Mouse (Mus musculus) spleen, adult 2 months (tissue): ENCODE measurements around the gene App. TPM values are rescaled to one million over a fixed set of nuclear protein-coding genes. Genes with fewer than 3 reads are reported as not detected.

Source experiments
- DNase-seq, 2 experiments: peaks; one replicate each; pipeline versions ENCODE4 v3.0.0 to v3.0.0-alpha.2; 2012 to 2021; ENCODE audit warnings: low spot score in 2 of 2, low read depth in 1 of 2
- H3K27ac ChIP-seq: fragments of 200-500 bp; 2 replicates; pipeline ENCODE4 v1.5.1; 2012; ENCODE audit warnings: low read length, inconsistent platforms; ENCODE audit not compliant: insufficient read depth
- H3K27me3 ChIP-seq: fragments of 200-500 bp; 2 replicates; pipeline ENCODE4 v1.6.1; 2012; ENCODE audit warnings: mild to moderate bottlenecking, moderate library complexity, low read length, inconsistent platforms; ENCODE audit not compliant: control insufficient read depth, insufficient read depth
- H3K36me3 ChIP-seq: fragments of 200-500 bp; 2 replicates; pipeline ENCODE4 v1.6.1; 2012; ENCODE audit warnings: mild to moderate bottlenecking, low read length, inconsistent platforms; ENCODE audit not compliant: control insufficient read depth, insufficient read depth
- H3K4me1 ChIP-seq: fragments of 200-500 bp; 2 replicates; pipeline ENCODE4 v1.6.1; 2011; ENCODE audit warnings: inconsistent platforms; ENCODE audit not compliant: control insufficient read depth, insufficient read depth, insufficient read length
- H3K4me3 ChIP-seq: fragments of 200-500 bp; 2 replicates; pipeline ENCODE4 v1.5.1; 2011; ENCODE audit warnings: mild to moderate bottlenecking, inconsistent platforms; ENCODE audit not compliant: insufficient read depth, insufficient read length; ENCODE audit errors: extremely low read depth
- CTCF ChIP-seq: fragments of 200-500 bp; IDR thresholded peaks from 2 replicates; pipeline ENCODE4 v1.5.1; 2011; ENCODE audit warnings: mild to moderate bottlenecking, inconsistent platforms; ENCODE audit not compliant: insufficient read depth, insufficient read length, insufficient replicate concordance; ENCODE audit errors: extremely low read depth
- POLR2A ChIP-seq: fragments of 200-500 bp; IDR thresholded peaks from 2 replicates; pipeline ENCODE4 v1.6.1; 2011; ENCODE audit warnings: low read depth, low read length, inconsistent platforms
- WGBS: fragments of 180-500 bp; shearing (Covaris S2); methylation state at CpG from one replicate; pipeline ENCODE4 v1.1.7; 2018; 5-methylcytosine and 5-hydroxymethylcytosine counted together
- polyA plus RNA-seq: library from polyadenylated mRNA; depleted of rRNA; stranded (reverse); fragments of >200 nt; gene quantifications from 2 replicates; pipeline ENCODE4 v1.2.3, GENCODE M21; 2012

The App gene
- polyA plus RNA-seq, 1 experiment, result 80.0 TPM

DNA sequence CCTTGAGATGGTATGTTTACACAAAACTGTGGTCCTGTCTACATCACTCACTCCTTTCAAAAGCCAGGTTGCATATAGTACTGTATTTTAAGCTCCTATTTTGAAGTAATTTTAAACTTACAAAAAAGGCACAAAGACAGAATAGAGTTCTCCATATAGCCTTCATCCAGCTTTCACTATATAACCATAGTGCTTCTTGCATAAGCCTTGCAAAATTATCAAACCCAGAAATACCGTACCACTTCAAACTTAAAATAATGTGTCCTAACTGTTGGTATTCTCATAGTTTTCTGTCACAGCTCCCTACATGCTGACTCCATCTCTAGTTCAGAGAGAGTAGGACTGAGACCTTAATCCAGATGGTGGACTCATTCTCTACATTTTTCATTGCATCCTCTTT, 245.7 kb downstream of the App start:
- no peak for TF ChIP-seq POLR2A
- no peak for TF ChIP-seq CTCF
- WGBS, result 96% methylated on average over 1 of the region's 1 CpGs
- H3K4me1 ChIP-seq, result no peaks in the 10 kb centered on the region
- no peaks in the 10 kb centered on the region for H3K36me3 ChIP-seq
- H3K27ac ChIP-seq, result no peak overlapping the region
- H3K27me3 ChIP-seq, result no peaks in the 10 kb centered on the region
- DNase-seq, result no peak
- no peak overlapping the region for H3K4me3 ChIP-seq

GRCm38 (mm10) chr16:84919649-84920308, 253.8 kb downstream of the App start:
- Histone ChIP-seq H3K27me3 (no peaks in the 10 kb centered on the region), H3K4me3 (no peak overlapping the region), H3K4me1 (no peaks in the 10 kb centered on the region), H3K36me3 (no peaks in the 10 kb centered on the region), H3K27ac (no peak overlapping the region)
- no peak for DNase-seq
- WGBS, result 71% methylated on average over 5 of the region's 5 CpGs
- TF ChIP-seq CTCF (no peak), POLR2A (no peak)

GRCm38 (mm10) chr16:84919087-84919486, 254.5 kb downstream of the App start:
- Histone ChIP-seq H3K4me1 (no peaks in the 10 kb centered on the region), H3K27ac (no peak overlapping the region), H3K4me3 (no peak overlapping the region), H3K27me3 (no peaks in the 10 kb centered on the region), H3K36me3 (no peaks in the 10 kb centered on the region)
- no peak for DNase-seq
- WGBS, result 82% methylated on average over 3 of the region's 3 CpGs
- no peak for TF ChIP-seq CTCF
- TF ChIP-seq POLR2A, result no peak

- DNase-seq, result no peak
- 79% methylated on average over 3 of the region's 3 CpGs for WGBS
- no peak overlapping the region for H3K27ac ChIP-seq
- no peaks in the 10 kb centered on the region for H3K4me1 ChIP-seq
- no peak overlapping the region for H3K4me3 ChIP-seq
- no peaks in the 10 kb centered on the region for H3K36me3 ChIP-seq
- no peaks in the 10 kb centered on the region for H3K27me3 ChIP-seq
- TF ChIP-seq CTCF, result no peak
- no peak for TF ChIP-seq POLR2A
Observed at GRCm38 (mm10) chr16:84916772-84917171, 256.8 kb downstream of the App start.

DNA sequence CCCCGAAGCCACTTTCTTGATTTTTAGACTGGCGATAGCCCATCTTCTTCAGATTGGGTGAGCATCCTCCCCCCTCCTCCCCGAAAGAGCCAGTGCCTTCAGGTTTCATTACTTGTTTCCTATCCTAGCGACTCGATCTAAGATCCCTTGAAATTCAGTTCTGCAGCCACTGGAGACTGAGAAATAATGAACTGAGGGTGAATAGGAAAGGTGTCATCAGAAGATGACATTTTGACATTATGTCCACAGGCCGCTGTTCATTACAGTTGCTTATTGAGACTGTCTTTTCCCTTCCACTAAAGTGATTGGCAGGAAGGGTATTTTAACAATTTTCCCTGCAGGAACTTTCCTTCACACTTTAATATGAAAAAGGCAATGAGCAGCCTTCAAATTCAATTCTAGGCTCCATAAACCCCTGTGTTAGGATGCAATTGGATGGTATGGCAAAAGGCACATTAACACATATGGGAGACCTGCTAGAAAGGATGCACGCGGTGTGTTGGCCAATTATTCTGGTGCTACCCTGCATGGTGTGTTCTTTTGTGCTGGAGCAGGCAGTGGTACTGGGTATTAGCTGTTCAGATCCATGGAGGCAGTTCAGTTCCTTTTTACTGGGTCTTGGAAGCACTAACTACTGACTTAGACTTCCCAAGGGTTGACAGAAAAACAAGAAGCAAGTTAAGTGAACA, 261.9 kb downstream of the App start:
- TF ChIP-seq POLR2A (no peak), CTCF (no peak)
- no peaks in the 10 kb centered on the region for H3K4me1 ChIP-seq
- H3K27ac ChIP-seq, result no peak overlapping the region
- no peaks in the 10 kb centered on the region for H3K27me3 ChIP-seq
- WGBS, result 89% methylated on average over 8 of the region's 8 CpGs
- no peak overlapping the region for H3K4me3 ChIP-seq
- H3K36me3 ChIP-seq, result no peaks in the 10 kb centered on the region
- no peak for DNase-seq

GRCm38 (mm10) chr16:84902995-84903394, 270.6 kb downstream of the App start:
- TF ChIP-seq POLR2A (no peak), CTCF (no peak)
- DNase-seq, result no peak
- H3K27ac ChIP-seq, result no peak overlapping the region
- no peaks in the 10 kb centered on the region for H3K4me1 ChIP-seq
- no peak overlapping the region for H3K4me3 ChIP-seq
- WGBS, result 90% methylated on average over 4 of the region's 4 CpGs
- H3K36me3 ChIP-seq, result no peaks in the 10 kb centered on the region
- H3K27me3 ChIP-seq, result no peaks in the 10 kb centered on the region
